Mouse (Mus musculus) myocyte (in vitro differentiated cells): ENCODE results near the gene Fam193a. TPM values are rescaled to one million over a fixed set of nuclear protein-coding genes. Genes with fewer than 3 reads are reported as not detected.

ENCODE experiments used
- H3K27me3 ChIP-seq: one replicate; pipeline ENCODE4 v1.6.1; 2011; ENCODE audit not compliant: control insufficient read depth, insufficient read depth, insufficient read length
- H3K36me3 ChIP-seq: one replicate; pipeline ENCODE4 v1.6.1; 2011; ENCODE audit not compliant: control insufficient read depth, insufficient read depth
- H3K4me2 ChIP-seq: one replicate; pipeline ENCODE4 v1.6.1; 2011; ENCODE audit warnings: low read depth, control low read depth
- H3K4me3 ChIP-seq: one replicate; pipeline ENCODE4 v1.5.1; 2011; ENCODE audit warnings: mild to moderate bottlenecking, control low read depth, moderate library complexity
- H3K79me2 ChIP-seq: one replicate; pipeline ENCODE4 v1.6.1; 2011; ENCODE audit not compliant: control insufficient read depth, insufficient read depth
- H3ac ChIP-seq: one replicate; pipeline ENCODE4 v1.6.1; 2011; ENCODE audit not compliant: control insufficient read depth, insufficient read length
- CEBPB ChIP-seq: IDR thresholded peaks from 2 replicates; pipeline ENCODE4 v1.6.1; 2011; ENCODE audit warnings: mild to moderate bottlenecking, moderate library complexity; ENCODE audit not compliant: poor library complexity, insufficient read depth, severe bottlenecking
- E2F4 ChIP-seq: IDR thresholded peaks from one replicate; pipeline ENCODE4 v1.6.1; 2011; ENCODE audit warnings: mild to moderate bottlenecking, control low read depth, moderate library complexity; ENCODE audit not compliant: insufficient read depth
- MAX ChIP-seq: IDR thresholded peaks from one replicate; pipeline ENCODE4 v1.6.1; 2011; ENCODE audit warnings: low read depth, mild to moderate bottlenecking, control low read depth
- MYOD1 ChIP-seq, 3 experiments: IDR thresholded peaks; one replicate each; pipeline ENCODE4 v1.6.1; 2011; ENCODE audit warnings: control low read depth in 2 of 3, low read depth in 2 of 3, mild to moderate bottlenecking in 2 of 3, moderate library complexity in 1 of 3; ENCODE audit not compliant: insufficient read length in 2 of 3, control insufficient read depth in 1 of 3
- MYOG ChIP-seq, 3 experiments: IDR thresholded peaks; one replicate each; pipeline ENCODE4 v1.6.1; 2011; ENCODE audit warnings: control low read depth in 2 of 3, low read depth in 2 of 3, mild to moderate bottlenecking in 2 of 3; ENCODE audit not compliant: insufficient read length in 2 of 3, control insufficient read depth in 1 of 3, insufficient read depth in 1 of 3
- POLR2A ChIP-seq: IDR thresholded peaks from one replicate; pipeline ENCODE4 v1.6.1; 2011; ENCODE audit warnings: low read depth, mild to moderate bottlenecking, control low read depth, moderate library complexity; ENCODE audit not compliant: insufficient read length
- POLR2AphosphoS2 ChIP-seq: IDR thresholded peaks from one replicate; pipeline ENCODE4 v1.6.1; 2011; ENCODE audit warnings: low read depth, control low read depth; ENCODE audit not compliant: insufficient read length
- REST ChIP-seq: IDR thresholded peaks from one replicate; pipeline ENCODE4 v1.6.1; 2011; ENCODE audit warnings: mild to moderate bottlenecking, control low read depth, moderate library complexity; ENCODE audit not compliant: insufficient read depth, insufficient read length
- SRF ChIP-seq: IDR thresholded peaks from one replicate; pipeline ENCODE4 v1.6.1; 2011; ENCODE audit warnings: low read depth; ENCODE audit not compliant: control insufficient read depth, insufficient read length
- TCF12 ChIP-seq: IDR thresholded peaks from one replicate; pipeline ENCODE4 v1.6.1; 2011; ENCODE audit warnings: mild to moderate bottlenecking, control low read depth; ENCODE audit not compliant: poor library complexity, insufficient read depth, severe bottlenecking
- TCF3 ChIP-seq: IDR thresholded peaks from one replicate; pipeline ENCODE4 v1.6.1; 2011; ENCODE audit warnings: low read depth, control low read depth; ENCODE audit not compliant: insufficient read length
- USF1 ChIP-seq: IDR thresholded peaks from one replicate; pipeline ENCODE4 v1.6.1; 2011; ENCODE audit warnings: low read depth, mild to moderate bottlenecking, control low read depth, moderate library complexity
- polyA plus RNA-seq: library from polyadenylated mRNA; unstranded; fragments of >200 nt; fragmentation: generic; extraction: Trizol; gene quantifications from one replicate; pipeline ENCODE4 v1.2.1, GENCODE M21; 2012; ENCODE audit warnings: missing spikeins

The Fam193a gene
- polyA plus RNA-seq, 1 experiment = 12.7 TPM

DNA sequence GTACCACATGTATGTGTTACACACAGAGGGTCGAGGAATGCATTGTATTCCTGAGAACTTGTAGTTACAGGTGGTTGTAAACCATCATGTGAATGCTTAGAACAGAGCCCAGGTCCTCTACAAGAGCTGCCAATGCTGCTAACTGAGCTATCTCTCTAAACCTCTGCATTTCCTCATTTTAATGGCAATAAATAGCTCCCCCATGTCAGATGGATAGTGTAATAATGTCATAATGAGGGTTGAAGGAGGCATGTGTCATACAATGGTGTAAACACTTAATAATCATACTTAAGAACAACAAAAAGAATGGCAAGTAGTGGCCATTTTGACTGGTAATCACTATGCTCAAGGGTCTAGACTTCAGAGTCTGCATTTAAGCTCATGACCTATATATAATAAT lies 25.6 kb downstream of the Fam193a start:
- Histone ChIP-seq H3K4me2 (no peak overlapping the region), H3K79me2 (peaks cover 96% of the 10 kb centered on the region), H3K4me3 (no peak overlapping the region), H3K36me3 (no peaks in the 10 kb centered on the region), H3ac (no peak overlapping the region), H3K27me3 (no peaks in the 10 kb centered on the region)
- no peak for TF ChIP-seq MYOG (IDR thresholded peaks at IDR 0.05; ENCODE audit: control insufficient read depth in 1 of 3, insufficient read depth in 1 of 3, insufficient read length in 2 of 3, low read depth in 2 of 3)
- no peak for TF ChIP-seq TCF3
- TF ChIP-seq MYOD1 (IDR thresholded peaks at IDR 0.05; ENCODE audit: control insufficient read depth in 1 of 3, insufficient read length in 2 of 3, low read depth in 2 of 3) = no peak
- TF ChIP-seq POLR2AphosphoS2 = no peak
- no peak for TF ChIP-seq MAX
- no peak for TF ChIP-seq E2F4
- TF ChIP-seq REST = no peak
- TF ChIP-seq TCF12 = no peak
- TF ChIP-seq SRF = no peak
- TF ChIP-seq POLR2A = no peak
- no peak for TF ChIP-seq CEBPB
- TF ChIP-seq USF1 = no peak

DNA sequence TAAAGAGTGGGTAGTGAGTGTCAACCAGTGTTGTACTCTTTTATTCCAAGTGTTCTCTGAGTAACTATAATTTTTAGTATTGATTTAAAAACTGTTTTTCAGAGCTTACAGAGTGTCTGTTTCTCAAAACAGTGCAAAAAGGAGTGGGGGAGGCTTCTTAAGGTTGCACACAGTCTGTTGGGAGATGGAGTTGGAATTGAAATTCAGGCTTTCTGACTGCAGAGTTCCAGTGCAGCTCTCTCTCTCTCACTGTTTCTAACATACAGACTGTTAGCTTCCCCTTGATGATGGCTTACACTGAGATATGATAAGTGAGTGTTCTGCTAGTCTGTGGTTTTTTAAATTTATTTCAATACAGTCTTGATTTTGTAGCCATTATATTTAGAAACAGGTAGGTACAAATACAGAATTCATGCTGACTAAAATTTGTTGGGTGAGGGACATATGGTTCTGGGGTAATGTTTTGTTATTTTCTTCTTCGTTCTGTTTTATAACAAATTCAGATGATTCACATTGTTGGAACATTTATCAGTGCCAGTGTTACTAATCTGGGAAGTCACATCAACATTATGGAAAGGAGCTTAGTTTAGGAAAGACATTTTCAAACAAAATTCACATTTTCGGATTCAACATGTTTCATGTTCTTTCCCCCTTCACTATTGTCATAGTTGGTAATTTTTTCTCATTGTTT lies 26.3 kb downstream of the Fam193a start:
- Histone ChIP-seq H3K4me3 (no peak overlapping the region), H3ac (no peak overlapping the region), H3K4me2 (no peak overlapping the region), H3K79me2 (peaks cover 95% of the 10 kb centered on the region), H3K36me3 (no peaks in the 10 kb centered on the region), H3K27me3 (no peaks in the 10 kb centered on the region)
- TF ChIP-seq POLR2A = no peak

DNA sequence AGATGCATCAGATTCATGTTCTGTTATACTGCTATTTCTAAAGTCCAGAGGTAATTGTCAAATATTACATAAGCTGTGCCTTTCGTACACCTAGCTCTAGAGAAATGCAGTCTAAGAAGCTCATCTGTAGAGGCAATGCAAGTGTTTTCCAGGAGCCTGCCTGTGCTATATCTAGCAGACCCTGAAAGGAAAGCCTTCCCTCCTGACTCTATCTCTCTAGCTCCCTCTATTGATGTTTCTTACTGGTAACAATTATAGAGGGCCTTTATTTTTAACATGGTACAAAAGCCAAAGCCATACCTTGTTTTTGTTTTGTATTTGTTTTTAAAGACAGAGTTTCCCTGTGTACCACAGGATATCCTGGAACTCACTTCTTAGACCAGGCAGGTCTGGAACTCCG lies 28.1 kb downstream of the Fam193a start:
- no peaks in the 10 kb centered on the region for H3K27me3 ChIP-seq
- no peak for TF ChIP-seq POLR2A
- no peak overlapping the region for H3K4me3 ChIP-seq

DNA sequence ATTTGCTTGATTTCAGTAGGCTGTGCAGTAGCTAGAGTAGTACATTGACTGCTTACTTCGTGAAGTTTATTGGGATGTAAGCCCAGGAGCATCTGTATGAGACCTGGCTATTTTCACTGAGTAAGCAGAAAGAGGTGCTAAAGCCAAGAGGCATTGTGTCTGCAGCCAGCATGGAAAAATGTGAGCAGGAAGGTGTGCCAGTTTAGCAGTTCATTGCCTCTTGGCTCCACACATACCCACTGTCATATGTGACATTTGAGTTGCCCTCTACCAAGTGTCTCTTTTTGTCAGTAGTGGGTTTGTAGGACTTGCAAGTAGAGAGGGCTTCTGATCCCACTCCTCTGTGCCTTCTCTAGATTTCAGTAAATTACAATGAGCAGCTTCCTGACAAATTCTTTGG lies 28.6 kb downstream of the Fam193a start:
- H3K79me2 ChIP-seq = peaks cover 96% of the 10 kb centered on the region
- no peak overlapping the region for H3K4me3 ChIP-seq
- H3K27me3 ChIP-seq = no peaks in the 10 kb centered on the region
- no peak overlapping the region for H3ac ChIP-seq
- no peak overlapping the region for H3K4me2 ChIP-seq
- TF ChIP-seq POLR2A = no peak
- no peak for TF ChIP-seq SRF
- TF ChIP-seq E2F4 = no peak
- TF ChIP-seq TCF12 = no peak
- TF ChIP-seq REST = no peak
- TF ChIP-seq MAX = no peak
- TF ChIP-seq USF1 = no peak
- no peak for TF ChIP-seq CEBPB
- no peak for TF ChIP-seq POLR2AphosphoS2
- TF ChIP-seq TCF3 = no peak
- TF ChIP-seq MYOG (IDR thresholded peaks at IDR 0.05; ENCODE audit: control insufficient read depth in 1 of 3, insufficient read depth in 1 of 3, insufficient read length in 2 of 3, low read depth in 2 of 3) = no peak
- TF ChIP-seq MYOD1 (IDR thresholded peaks at IDR 0.05; ENCODE audit: control insufficient read depth in 1 of 3, insufficient read length in 2 of 3, low read depth in 2 of 3) = no peak
- H3K36me3 ChIP-seq = no peaks in the 10 kb centered on the region

More for the DNA sequence above, 28.1 kb downstream of the Fam193a start:
- H3K36me3 ChIP-seq = no peaks in the 10 kb centered on the region
- H3ac ChIP-seq = no peak overlapping the region
- H3K79me2 ChIP-seq = peaks cover 96% of the 10 kb centered on the region
- no peak overlapping the region for H3K4me2 ChIP-seq

DNA sequence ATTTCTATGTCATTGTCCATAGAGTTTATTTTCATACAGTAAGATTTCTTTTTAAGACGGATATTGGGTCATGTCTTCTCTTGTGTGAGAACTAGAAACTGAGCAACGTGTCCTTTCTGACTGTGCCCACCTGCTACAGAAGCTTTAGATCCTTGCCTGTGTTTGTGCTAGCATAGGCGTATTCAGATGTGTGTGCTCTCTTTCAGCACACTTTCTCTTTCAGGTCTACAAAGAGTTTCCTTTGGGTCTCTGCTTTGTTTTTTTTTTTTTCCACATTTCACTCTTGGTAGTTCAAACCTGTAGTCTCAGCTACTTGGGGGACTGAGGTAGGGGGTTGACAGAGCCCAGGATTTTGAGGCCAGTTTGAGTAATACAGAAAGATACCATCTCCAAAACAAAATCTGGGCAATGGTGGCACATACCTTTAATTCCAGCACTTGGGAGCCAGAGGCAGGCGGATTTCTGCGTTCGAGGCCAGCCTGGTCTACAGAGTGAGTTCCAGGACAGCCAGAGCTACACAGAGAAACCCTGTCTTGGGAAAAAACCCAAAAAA lies 37.7 kb downstream of the Fam193a start:
- peaks cover 1% of the 10 kb centered on the region for H3K36me3 ChIP-seq
- TF ChIP-seq CEBPB (no peak), TCF3 (no peak), MAX (no peak), USF1 (no peak), E2F4 (no peak), POLR2A (no peak)
- H3K4me3 ChIP-seq = no peak overlapping the region
- H3ac ChIP-seq = no peak overlapping the region
- no peak overlapping the region for H3K4me2 ChIP-seq
- H3K79me2 ChIP-seq = peaks cover 84% of the 10 kb centered on the region
- H3K27me3 ChIP-seq = no peaks in the 10 kb centered on the region
